Mouse (Mus musculus) left cerebral cortex, adult 9 months (tissue): ENCODE results near the gene Gnb1l.

Experiments used
- DNase-seq, 2 experiments: peaks; one replicate each; pipeline ENCODE4 v3.0.0; 2022; ENCODE audit warnings: low spot score in 2 of 2

Gnb1l gene

GRCm38 (mm10) chr16:18498558-18498990, at the start of gene Gnb1l, which contains the start of gene Rtl10:
Gene Gnb1l, plus strand, starts transcription at chr16:18498713.
Gene Rtl10, plus strand, starts transcription at chr16:18498901.
- DNase-seq, result peak; percentile 81 to 93

GRCm38 (mm10) chr16:18449005-18449404, 49.5 kb upstream of the Gnb1l start:
- no peak for DNase-seq

GRCm38 (mm10) chr16:18451486-18452181, 46.9 kb upstream of the Gnb1l start:
- peak in 1 of 2 experiments; percentile 81 for DNase-seq

GRCm38 (mm10) chr16:18452361-18452862, 46.1 kb upstream of the Gnb1l start:
- peak in 1 of 2 experiments; percentile 59 for DNase-seq

- DNase-seq, result no peak
These were observed 44.7 kb upstream of the Gnb1l start for GRCm38 (mm10) chr16:18453846-18454245.

- no peak for DNase-seq
These were observed 43.1 kb upstream of the Gnb1l start for GRCm38 (mm10) chr16:18455407-18455806.

GRCm38 (mm10) chr16:18458661-18459060, 39.9 kb upstream of the Gnb1l start:
- DNase-seq, result no peak

GRCm38 (mm10) chr16:18459335-18459954, 39.1 kb upstream of the Gnb1l start:
- no peak for DNase-seq

GRCm38 (mm10) chr16:18459955-18460370, 38.5 kb upstream of the Gnb1l start:
- no peak for DNase-seq

GRCm38 (mm10) chr16:18460826-18461225, 37.7 kb upstream of the Gnb1l start:
- no peak for DNase-seq

- no peak for DNase-seq
These were observed 36.5 kb upstream of the Gnb1l start for GRCm38 (mm10) chr16:18462031-18462430.

- no peak for DNase-seq
These were observed 35.9 kb upstream of the Gnb1l start for GRCm38 (mm10) chr16:18462598-18462997.

- DNase-seq, result peak in 1 of 2 experiments; percentile 44
These were observed 34.2 kb upstream of the Gnb1l start for GRCm38 (mm10) chr16:18464271-18464670.

- no peak for DNase-seq
These were observed 27.7 kb upstream of the Gnb1l start for GRCm38 (mm10) chr16:18470829-18471228.

GRCm38 (mm10) chr16:18471381-18471955, 27.0 kb upstream of the Gnb1l start:
- DNase-seq, result no peak

- DNase-seq, result no peak
These were observed 26.5 kb upstream of the Gnb1l start for GRCm38 (mm10) chr16:18471976-18472375.

GRCm38 (mm10) chr16:18472416-18472815, 26.1 kb upstream of the Gnb1l start:
- no peak for DNase-seq

GRCm38 (mm10) chr16:18472976-18473375, 25.5 kb upstream of the Gnb1l start:
- no peak for DNase-seq

- no peak for DNase-seq
These were observed 24.5 kb upstream of the Gnb1l start for GRCm38 (mm10) chr16:18474021-18474420.

- DNase-seq, result no peak
These were observed 20.5 kb upstream of the Gnb1l start for GRCm38 (mm10) chr16:18477996-18478395.

- DNase-seq, result no peak
These were observed 18.8 kb upstream of the Gnb1l start for GRCm38 (mm10) chr16:18479667-18480066.

- DNase-seq, result no peak
These were observed 17.5 kb upstream of the Gnb1l start for GRCm38 (mm10) chr16:18480933-18481485.
